Mouse (Mus musculus): ENCODE data around the gene Pigk. TPM values are rescaled to one million over a fixed set of nuclear protein-coding genes. Genes with fewer than 3 reads are reported as not detected.

The Pigk gene
- polyA plus RNA-seq, 1 experiment from 2014 or later = 49.1 TPM

DNA sequence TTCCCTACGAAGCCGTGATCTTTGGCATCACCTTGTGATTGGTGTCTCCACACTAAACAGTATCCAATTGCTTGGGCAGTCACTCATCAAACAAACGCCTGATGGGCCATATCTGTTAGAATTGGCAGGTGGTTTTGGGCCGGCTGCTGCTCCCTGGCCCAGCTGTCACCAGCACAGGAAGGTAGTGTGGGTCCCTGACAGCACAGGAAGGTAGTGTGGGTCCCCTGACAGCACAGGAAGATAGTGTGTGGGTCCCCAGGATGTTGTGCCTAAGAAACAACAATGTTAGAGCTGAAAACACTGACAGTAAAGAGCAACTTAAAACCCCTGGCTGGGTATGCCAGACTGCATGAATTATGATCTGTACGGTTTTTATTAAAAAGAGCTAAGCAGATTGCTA lies 227.8 kb downstream of the Pigk start:
- 82% methylated on average over 5 of the region's 5 CpGs for WGBS
- Histone ChIP-seq H3K36me3 (replicated peaks; ENCODE audit: control insufficient read depth, insufficient read depth, low read depth, low read length) (no peaks in the 10 kb centered on the region), H3K4me2 (ENCODE audit: low read depth, low read length) (no peak overlapping the region), H3K27me3 (ENCODE audit: control insufficient read depth, insufficient read depth, low read length) (no peaks in the 10 kb centered on the region), H3K9ac (replicated peaks; ENCODE audit: low read length) (no peak overlapping the region), H3K4me3 (ENCODE audit: low read depth, low read length) (no peak overlapping the region), H3K4me1 (ENCODE audit: control insufficient read depth, insufficient read depth, low read length) (no peaks in the 10 kb centered on the region), H3K9me3 (replicated peaks; ENCODE audit: control insufficient read depth, low read length) (no peaks in the 10 kb centered on the region), H3K27ac (replicated peaks; ENCODE audit: low read depth, low read length) (no peak overlapping the region)
- DNase-seq (ENCODE audit: low spot score) = no peak
- no peak for ATAC-seq (replicated peaks; ENCODE audit: insufficient number of reproducible peaks, low FRiP score, low TSS enrichment, low read depth)

DNA sequence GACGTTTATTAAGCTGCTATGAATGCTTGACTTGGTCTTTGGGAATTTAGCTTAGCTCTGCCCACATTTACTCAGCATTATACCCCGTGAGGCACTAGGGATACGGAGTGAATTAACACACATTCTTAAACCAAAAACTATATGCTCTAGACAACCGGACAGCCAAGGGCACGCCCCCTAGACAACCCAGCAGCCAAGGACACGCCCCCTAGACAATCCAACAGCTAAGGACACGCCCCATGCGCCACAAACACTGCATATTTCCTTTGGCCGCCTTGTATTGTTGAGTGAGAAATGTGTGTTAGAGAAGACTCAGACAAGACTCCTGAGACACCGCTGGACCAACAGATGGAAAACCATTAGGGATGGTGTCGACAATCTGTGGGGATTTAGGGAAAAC lies 229.1 kb downstream of the Pigk start:
- H3K9me3 ChIP-seq (replicated peaks; ENCODE audit: control insufficient read depth, low read length) = no peaks in the 10 kb centered on the region
- H3K27me3 ChIP-seq (ENCODE audit: control insufficient read depth, insufficient read depth, low read length) = no peaks in the 10 kb centered on the region
- ATAC-seq (replicated peaks; ENCODE audit: insufficient number of reproducible peaks, low FRiP score, low TSS enrichment, low read depth) (peak; percentile 48; the same call in 1 of the 2 replicates), DNase-seq (ENCODE audit: low spot score) (no peak)
- no peak overlapping the region for H3K4me2 ChIP-seq (ENCODE audit: low read depth, low read length)
- WGBS = 83% methylated on average over 11 of the region's 11 CpGs
- H3K27ac ChIP-seq (replicated peaks; ENCODE audit: low read depth, low read length) = no peak overlapping the region
- H3K36me3 ChIP-seq (replicated peaks; ENCODE audit: control insufficient read depth, insufficient read depth, low read depth, low read length) = no peaks in the 10 kb centered on the region
- no peak overlapping the region for H3K4me3 ChIP-seq (ENCODE audit: low read depth, low read length)
- H3K4me1 ChIP-seq (ENCODE audit: control insufficient read depth, insufficient read depth, low read length) = no peaks in the 10 kb centered on the region
- H3K9ac ChIP-seq (replicated peaks; ENCODE audit: low read length) = no peak overlapping the region

DNA sequence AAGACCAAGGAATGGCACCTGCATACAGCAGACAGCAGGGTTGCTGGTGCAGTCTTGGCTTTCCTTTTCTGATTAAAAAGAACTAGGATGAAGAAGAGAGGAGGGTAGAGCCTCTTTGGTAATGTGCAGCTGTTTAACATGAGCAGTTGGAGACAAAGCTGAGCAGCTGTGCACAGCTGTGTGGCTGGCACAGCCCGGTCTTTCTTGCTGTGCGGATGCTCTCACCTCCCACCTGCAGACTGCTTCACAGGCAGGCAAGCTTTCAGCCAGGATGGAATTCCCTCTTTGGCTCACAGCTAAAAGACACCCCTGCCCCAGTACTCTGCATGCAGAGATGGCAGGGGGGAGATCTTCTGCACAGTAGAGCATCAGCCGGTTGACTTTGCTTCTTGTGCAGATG lies 230.9 kb downstream of the Pigk start:
- Histone ChIP-seq H3K4me1 (ENCODE audit: control insufficient read depth, insufficient read depth, low read length) (no peaks in the 10 kb centered on the region), H3K9me3 (replicated peaks; ENCODE audit: control insufficient read depth, low read length) (no peaks in the 10 kb centered on the region), H3K9ac (replicated peaks; ENCODE audit: low read length) (no peak overlapping the region), H3K4me3 (ENCODE audit: low read depth, low read length) (no peak overlapping the region), H3K27ac (replicated peaks; ENCODE audit: low read depth, low read length) (no peak overlapping the region), H3K27me3 (ENCODE audit: control insufficient read depth, insufficient read depth, low read length) (no peaks in the 10 kb centered on the region), H3K4me2 (ENCODE audit: low read depth, low read length) (no peak overlapping the region), H3K36me3 (replicated peaks; ENCODE audit: control insufficient read depth, insufficient read depth, low read depth, low read length) (no peaks in the 10 kb centered on the region)
- no peak for DNase-seq (ENCODE audit: low spot score)
- no peak for ATAC-seq (replicated peaks; ENCODE audit: insufficient number of reproducible peaks, low FRiP score, low TSS enrichment, low read depth)
- WGBS = 77% methylated on average over 3 of the region's 3 CpGs

DNA sequence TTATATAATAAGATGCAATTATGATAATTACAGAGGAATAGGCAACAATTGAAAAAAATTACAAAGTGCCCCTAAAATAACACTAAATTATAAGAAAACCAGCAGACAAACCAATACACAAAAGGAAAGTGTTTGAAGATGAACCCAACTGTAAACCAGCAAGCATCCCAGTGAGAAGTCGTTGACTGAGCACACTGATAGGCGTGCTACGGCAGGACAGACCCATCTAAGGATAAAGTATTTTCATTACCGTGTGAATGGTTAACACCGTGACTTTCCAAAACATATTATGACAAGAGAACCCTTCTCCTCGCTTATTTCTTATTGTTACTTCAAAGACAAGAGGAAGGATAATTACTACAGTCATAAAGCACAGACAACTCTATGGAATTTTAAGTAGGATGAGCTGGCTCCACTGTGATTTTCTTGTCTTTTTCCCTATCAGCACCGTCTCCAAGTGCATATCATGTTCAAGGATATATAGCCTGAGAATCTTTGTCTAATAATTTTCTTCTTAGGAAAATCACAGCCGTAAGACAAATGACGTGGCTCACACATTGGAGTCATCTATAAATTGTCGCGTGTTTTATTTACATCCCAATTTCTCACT lies 233.2 kb downstream of the Pigk start:
- Histone ChIP-seq H3K27ac (replicated peaks; ENCODE audit: low read depth, low read length) (no peak overlapping the region), H3K9ac (replicated peaks; ENCODE audit: low read length) (no peak overlapping the region), H3K4me1 (ENCODE audit: control insufficient read depth, insufficient read depth, low read length) (no peaks in the 10 kb centered on the region), H3K9me3 (replicated peaks; ENCODE audit: control insufficient read depth, low read length) (no peaks in the 10 kb centered on the region), H3K36me3 (replicated peaks; ENCODE audit: control insufficient read depth, insufficient read depth, low read depth, low read length) (no peaks in the 10 kb centered on the region), H3K4me2 (ENCODE audit: low read depth, low read length) (no peak overlapping the region), H3K27me3 (ENCODE audit: control insufficient read depth, insufficient read depth, low read length) (no peaks in the 10 kb centered on the region), H3K4me3 (ENCODE audit: low read depth, low read length) (no peak overlapping the region)
- DNase-seq (ENCODE audit: low spot score) (no peak), ATAC-seq (replicated peaks; ENCODE audit: insufficient number of reproducible peaks, low FRiP score, low TSS enrichment, low read depth) (no peak)
- 87% methylated on average over 11 of the region's 11 CpGs for WGBS

DNA sequence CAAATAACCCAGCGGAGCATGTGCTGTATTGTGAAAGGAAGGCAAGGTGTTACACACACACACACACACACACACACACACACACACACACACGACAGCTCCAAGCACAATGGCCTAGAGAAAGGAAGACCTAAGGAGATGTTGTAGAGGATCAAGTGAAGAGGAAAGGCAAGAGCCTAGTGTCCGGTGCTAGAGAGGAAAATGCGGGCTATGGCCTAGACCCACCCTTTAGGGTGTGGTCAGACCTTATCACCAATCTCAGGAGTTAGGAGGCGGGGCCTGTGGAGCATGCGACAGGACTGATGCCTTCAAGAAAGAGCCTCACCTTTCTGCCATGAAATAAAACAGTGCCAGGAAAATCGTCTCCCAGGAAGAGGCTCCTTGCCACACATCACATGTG lies 234.7 kb downstream of the Pigk start:
- Histone ChIP-seq H3K27me3 (ENCODE audit: control insufficient read depth, insufficient read depth, low read length) (no peaks in the 10 kb centered on the region), H3K9ac (replicated peaks; ENCODE audit: low read length) (no peak overlapping the region), H3K9me3 (replicated peaks; ENCODE audit: control insufficient read depth, low read length) (no peaks in the 10 kb centered on the region), H3K4me2 (ENCODE audit: low read depth, low read length) (no peak overlapping the region), H3K4me3 (ENCODE audit: low read depth, low read length) (no peak overlapping the region), H3K4me1 (ENCODE audit: control insufficient read depth, insufficient read depth, low read length) (no peaks in the 10 kb centered on the region), H3K27ac (replicated peaks; ENCODE audit: low read depth, low read length) (no peak overlapping the region), H3K36me3 (replicated peaks; ENCODE audit: control insufficient read depth, insufficient read depth, low read depth, low read length) (no peaks in the 10 kb centered on the region)
- ATAC-seq (replicated peaks; ENCODE audit: insufficient number of reproducible peaks, low FRiP score, low TSS enrichment, low read depth) (no peak), DNase-seq (ENCODE audit: low spot score) (no peak)
- 86% methylated on average over 7 of the region's 7 CpGs for WGBS

GRCm38 (mm10) chr3:152949233-152949777 lies 235.4 kb downstream of the Pigk start:
- no peaks in the 10 kb centered on the region for H3K4me1 ChIP-seq (ENCODE audit: control insufficient read depth, insufficient read depth, low read length)
- WGBS = 91% methylated on average over 15 of the region's 15 CpGs
- ATAC-seq (replicated peaks; ENCODE audit: insufficient number of reproducible peaks, low FRiP score, low TSS enrichment, low read depth) (no peak), DNase-seq (ENCODE audit: low spot score) (no peak)
- no peak overlapping the region for H3K27ac ChIP-seq (replicated peaks; ENCODE audit: low read depth, low read length)
- no peak overlapping the region for H3K4me3 ChIP-seq (ENCODE audit: low read depth, low read length)
- H3K9me3 ChIP-seq (replicated peaks; ENCODE audit: control insufficient read depth, low read length) = no peaks in the 10 kb centered on the region
- H3K36me3 ChIP-seq (replicated peaks; ENCODE audit: control insufficient read depth, insufficient read depth, low read depth, low read length) = no peaks in the 10 kb centered on the region
- no peaks in the 10 kb centered on the region for H3K27me3 ChIP-seq (ENCODE audit: control insufficient read depth, insufficient read depth, low read length)
- no peak overlapping the region for H3K4me2 ChIP-seq (ENCODE audit: low read depth, low read length)
- H3K9ac ChIP-seq (replicated peaks; ENCODE audit: low read length) = no peak overlapping the region

- Histone ChIP-seq H3K36me3 (replicated peaks; ENCODE audit: control insufficient read depth, insufficient read depth, low read depth, low read length) (no peaks in the 10 kb centered on the region), H3K27ac (replicated peaks; ENCODE audit: low read depth, low read length) (no peak overlapping the region), H3K4me3 (ENCODE audit: low read depth, low read length) (no peak overlapping the region), H3K9ac (replicated peaks; ENCODE audit: low read length) (no peak overlapping the region), H3K27me3 (ENCODE audit: control insufficient read depth, insufficient read depth, low read length) (no peaks in the 10 kb centered on the region), H3K9me3 (replicated peaks; ENCODE audit: control insufficient read depth, low read length) (no peaks in the 10 kb centered on the region), H3K4me1 (ENCODE audit: control insufficient read depth, insufficient read depth, low read length) (no peaks in the 10 kb centered on the region), H3K4me2 (ENCODE audit: low read depth, low read length) (no peak overlapping the region)
- WGBS = 96% methylated on average over 5 of the region's 5 CpGs
- ATAC-seq (replicated peaks; ENCODE audit: insufficient number of reproducible peaks, low FRiP score, low TSS enrichment, low read depth) (no peak), DNase-seq (ENCODE audit: low spot score) (no peak)
Observed at GRCm38 (mm10) chr3:152950299-152950698, 236.4 kb downstream of the Pigk start.

GRCm38 (mm10) chr3:152950914-152951313 lies 237.0 kb downstream of the Pigk start:
- DNase-seq (ENCODE audit: low spot score) (no peak), ATAC-seq (replicated peaks; ENCODE audit: insufficient number of reproducible peaks, low FRiP score, low TSS enrichment, low read depth) (no peak)

More at GRCm38 (mm10) chr3:152950914-152951313, 237.0 kb downstream of the Pigk start:
- Histone ChIP-seq H3K27ac (replicated peaks; ENCODE audit: low read depth, low read length) (no peak overlapping the region), H3K4me1 (ENCODE audit: control insufficient read depth, insufficient read depth, low read length) (no peaks in the 10 kb centered on the region), H3K4me2 (ENCODE audit: low read depth, low read length) (no peak overlapping the region), H3K36me3 (replicated peaks; ENCODE audit: control insufficient read depth, insufficient read depth, low read depth, low read length) (no peaks in the 10 kb centered on the region), H3K9ac (replicated peaks; ENCODE audit: low read length) (no peak overlapping the region), H3K4me3 (ENCODE audit: low read depth, low read length) (no peak overlapping the region), H3K27me3 (ENCODE audit: control insufficient read depth, insufficient read depth, low read length) (no peaks in the 10 kb centered on the region), H3K9me3 (replicated peaks; ENCODE audit: control insufficient read depth, low read length) (no peaks in the 10 kb centered on the region)
- 89% methylated on average over 9 of the region's 9 CpGs for WGBS
